Mouse (Mus musculus) B cell, adult 67 days (primary cell): ENCODE results near the gene Spata31. TPM values are rescaled to one million over a fixed set of nuclear protein-coding genes. Genes with fewer than 3 reads are reported as not detected.

Experiments
- total RNA-seq, 2 experiments: library from RNA; stranded (reverse); gene quantifications; 4 replicates each; pipeline ENCODE4 v1.2.4; 2023

The Spata31 gene
- total RNA-seq = not detected

DNA sequence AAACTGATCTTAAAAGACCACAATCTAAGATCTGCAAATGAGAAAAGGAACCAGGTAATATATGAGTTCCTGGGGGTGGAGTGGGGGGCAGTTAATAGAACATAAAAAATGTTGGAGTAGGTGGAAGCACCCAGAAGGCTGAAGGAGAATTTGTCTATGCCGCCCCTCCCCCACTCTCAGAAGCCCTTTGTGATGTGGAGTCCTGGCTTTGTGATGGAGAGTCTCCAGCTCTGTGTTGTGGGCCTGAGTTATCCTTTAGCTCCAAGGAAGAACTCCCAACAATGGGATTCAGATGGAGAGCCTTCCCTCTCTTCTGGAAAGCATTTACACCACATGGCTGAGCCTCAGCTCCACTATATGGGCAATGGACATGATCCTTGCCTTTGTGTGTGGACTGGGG, at the start of gene Spata31:
Gene Spata31 (plus strand): TSS at position 216 of the 400 bp plus-strand sequence.

DNA sequence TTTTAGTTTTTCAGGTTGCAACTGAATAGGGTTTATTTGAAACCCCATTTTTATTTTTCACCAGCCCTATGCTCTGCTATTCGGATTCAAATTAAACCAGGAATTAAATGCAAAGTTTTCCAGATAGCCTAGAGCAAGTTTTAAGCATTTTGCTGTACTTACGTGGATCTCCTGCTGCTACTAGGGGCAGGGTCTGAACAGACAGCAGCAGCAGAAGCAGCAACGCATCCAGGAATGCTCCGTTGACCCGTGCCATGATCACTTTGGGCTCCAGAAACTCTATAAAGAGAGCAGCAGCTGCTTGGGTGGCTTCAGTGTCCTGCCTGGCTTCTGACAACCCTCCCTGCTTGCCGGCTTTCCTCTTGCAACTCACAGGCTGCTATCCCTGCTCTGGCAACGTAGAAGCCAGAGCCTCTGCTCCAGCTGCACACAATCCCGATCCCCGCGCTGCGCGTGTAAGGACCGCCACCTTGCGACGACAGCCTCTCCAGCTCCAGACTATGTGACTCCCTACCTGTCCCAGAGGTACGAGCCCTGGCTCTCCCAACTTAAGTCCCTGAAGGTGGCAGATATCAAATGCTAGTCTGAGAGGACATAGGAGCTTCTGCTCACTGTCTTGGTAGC, 13.5 kb upstream of the Spata31 start, which contains the start of gene Cntnap3:
Gene Cntnap3 (minus strand): TSS at position 371 of the 624 bp plus-strand sequence.

Other genes with a start within 250 kb of the Spata31 start
- gene Cntnap3, start 13.5 kb upstream of the Spata31 start, total RNA-seq = not detected
- gene Spata31d1c, start 115.7 kb downstream of the Spata31 start, total RNA-seq = not detected
- not detected for gene Prss47, start 135.4 kb downstream of the Spata31 start, total RNA-seq
- gene Mfsd14b, start 195.6 kb downstream of the Spata31 start, total RNA-seq = 10 to 100 TPM; 56.2 to 60.0 TPM
- gene Olfr465-ps1, start 220.7 kb downstream of the Spata31 start, total RNA-seq = not detected
- gene Olfr466, start 232.8 kb downstream of the Spata31 start, total RNA-seq = not detected